Mouse (Mus musculus): ENCODE data around the gene Stard13.

DNA sequence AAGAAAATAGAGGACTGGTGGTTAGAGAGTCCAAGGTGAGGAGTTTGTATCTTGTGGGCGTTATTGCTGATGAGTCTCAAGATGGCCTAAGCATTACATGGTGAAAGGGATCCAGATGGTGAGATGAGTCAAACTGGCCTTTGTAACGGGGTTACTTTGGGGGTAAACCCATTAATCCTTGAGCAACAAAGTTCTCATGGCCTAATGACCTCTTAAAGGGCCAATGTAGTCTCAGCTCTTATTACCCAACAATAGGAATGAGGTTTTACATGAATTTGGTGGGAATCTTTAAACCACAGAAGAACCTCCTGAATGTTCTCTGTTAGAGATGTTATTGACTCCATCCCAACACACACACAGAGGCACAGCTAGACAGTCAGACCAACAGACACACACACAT lies 14.4 kb upstream of the Stard13 start:
- TF ChIP-seq POLR2A (IDR thresholded peaks at IDR 0.05; ENCODE audit: insufficient read depth, low read depth, low read length) (no peak), CTCF (IDR thresholded peaks at IDR 0.05; ENCODE audit: insufficient read depth, low read depth, low read length) (no peak)
